Mouse (Mus musculus) left cerebral cortex, adult 18-20 months (tissue): ENCODE results near the gene Rap1gap2. TPM values are rescaled to one million over a fixed set of nuclear protein-coding genes. Genes with fewer than 3 reads are reported as not detected.

Experiments
- DNase-seq, 2 experiments: peaks; one replicate each; pipeline ENCODE4 v3.0.0; 2021 to 2022; ENCODE audit warnings: low spot score in 2 of 2, mixed read lengths in 1 of 2
- long read RNA-seq, 2 experiments: library from polyadenylated mRNA; stranded (forward); transcript quantifications; one replicate each; pipeline ENCODE4 v2.0.0; 2021
- total RNA-seq, 2 experiments: library from RNA; stranded (reverse); gene quantifications; 2 replicates each; pipeline ENCODE4 v1.2.3; 2021

The Rap1gap2 gene
- total RNA-seq: 100 to 1,000 TPM; 175 to 181 TPM
- long read RNA-seq, experiment 1, full-length matches to known transcripts: 22 of 124 reads
- long read RNA-seq, experiment 1, partial matches to known transcripts: 24 of 124 reads
- long read RNA-seq, experiment 1, other reads (novel, unspliced or antisense): 78 of 124 reads
- long read RNA-seq, experiment 2, full-length matches to known transcripts: 4 of 60 reads
- long read RNA-seq, experiment 2, partial matches to known transcripts: 7 of 60 reads
- long read RNA-seq, experiment 2, other reads (novel, unspliced or antisense): 49 of 60 reads

DNA sequence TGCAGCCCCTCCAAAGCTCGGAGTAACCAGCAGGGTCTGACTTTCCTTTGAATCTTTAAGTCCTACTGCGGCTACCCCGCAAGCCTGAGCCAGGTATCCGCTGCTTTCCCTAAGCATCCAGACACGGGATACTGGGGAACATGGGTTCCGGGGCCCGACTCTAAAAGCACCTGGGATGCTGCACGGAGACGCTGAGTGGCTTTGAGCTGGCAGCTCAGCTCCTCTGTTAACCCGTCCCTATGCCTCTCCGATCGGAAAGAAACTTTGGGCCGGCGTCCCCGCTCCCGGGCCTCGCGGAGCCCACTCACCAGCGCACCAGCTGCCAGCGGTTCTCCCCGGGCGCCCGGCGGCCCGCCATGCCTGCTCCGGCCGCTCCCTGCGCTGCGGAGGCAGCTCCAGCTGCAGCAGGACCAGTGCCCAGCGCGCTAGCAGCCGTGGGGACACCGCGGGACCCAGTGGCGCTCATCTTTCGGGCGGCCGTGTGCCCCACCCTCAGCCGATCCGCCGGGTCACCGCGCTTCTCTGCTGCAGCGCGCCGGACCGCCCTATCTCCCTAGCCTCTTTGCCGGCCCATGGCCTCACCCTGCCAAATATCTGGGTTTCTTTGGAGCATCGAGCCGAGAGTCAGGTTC lies at the start of gene Rap1gap2:
Rap1gap2 (minus strand) TSS at position 371 of the 632 bp plus-strand sequence.
- DNase-seq: peak; percentile 23 to 53

GRCm38 (mm10) chr11:74660336-74660735 lies 49.6 kb upstream of the Rap1gap2 start:
- no peak for DNase-seq

DNA sequence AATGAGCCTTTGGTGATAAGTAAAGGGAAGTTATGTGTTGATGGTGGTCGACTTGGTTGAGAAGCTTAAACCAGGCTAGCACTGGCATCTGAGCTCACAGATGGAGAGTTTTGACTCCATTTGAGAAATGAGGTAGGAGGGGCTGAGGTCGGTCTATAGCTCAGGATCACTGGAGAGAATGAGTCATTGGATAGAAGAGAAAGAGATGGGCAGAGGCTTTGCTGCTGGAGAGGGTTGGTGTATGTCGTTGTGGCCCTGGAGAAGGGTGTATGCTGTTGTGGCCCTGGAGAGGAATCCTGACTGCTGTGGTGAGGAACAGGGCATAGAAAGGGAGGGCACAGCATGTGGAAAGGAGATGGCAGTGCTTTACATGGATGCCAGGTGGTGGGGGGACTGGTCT lies 45.2 kb upstream of the Rap1gap2 start:
- no peak for DNase-seq

GRCm38 (mm10) chr11:74653385-74653784 lies 42.7 kb upstream of the Rap1gap2 start:
- DNase-seq: no peak

GRCm38 (mm10) chr11:74652791-74653191 lies 42.1 kb upstream of the Rap1gap2 start:
- DNase-seq: peak in 1 of 2 experiments; percentile 30

GRCm38 (mm10) chr11:74650576-74651100 lies 39.9 kb upstream of the Rap1gap2 start:
- DNase-seq: no peak

- DNase-seq: peak in 1 of 2 experiments; percentile 33
Measured at GRCm38 (mm10) chr11:74649647-74650551, 39.2 kb upstream of the Rap1gap2 start.

DNA sequence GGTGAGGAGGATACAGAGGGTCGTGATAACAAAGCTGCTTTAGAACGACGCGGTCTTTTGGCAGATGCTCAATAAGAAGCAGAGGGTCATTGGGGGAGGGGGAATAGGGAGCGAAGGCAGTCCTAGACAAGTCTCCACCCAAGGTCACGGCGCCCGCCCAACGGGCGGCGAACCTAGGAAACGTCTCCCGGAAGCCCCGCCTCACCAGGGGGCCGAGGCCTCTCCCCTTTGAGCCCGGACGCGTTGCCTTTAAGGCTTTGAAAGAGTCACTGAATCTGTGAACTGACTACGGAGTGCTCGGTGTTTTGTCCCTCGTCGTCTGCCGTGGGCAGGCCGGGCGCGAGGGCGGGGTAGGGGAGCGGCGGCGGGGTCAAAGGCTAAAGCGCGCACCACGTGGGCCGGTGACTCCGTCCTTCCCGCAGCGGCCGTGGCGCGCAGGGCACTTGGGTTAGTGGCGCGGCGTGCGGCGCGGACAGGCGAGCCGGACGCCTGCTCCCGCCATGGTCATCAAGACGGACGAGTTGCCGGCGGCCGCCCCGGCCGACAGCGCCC lies 38.5 kb upstream of the Rap1gap2 start, which contains the start of gene Cluh:
Cluh (plus strand) TSS at position 401 of the 552 bp plus-strand sequence.
- peak; percentile 99 for DNase-seq

DNA sequence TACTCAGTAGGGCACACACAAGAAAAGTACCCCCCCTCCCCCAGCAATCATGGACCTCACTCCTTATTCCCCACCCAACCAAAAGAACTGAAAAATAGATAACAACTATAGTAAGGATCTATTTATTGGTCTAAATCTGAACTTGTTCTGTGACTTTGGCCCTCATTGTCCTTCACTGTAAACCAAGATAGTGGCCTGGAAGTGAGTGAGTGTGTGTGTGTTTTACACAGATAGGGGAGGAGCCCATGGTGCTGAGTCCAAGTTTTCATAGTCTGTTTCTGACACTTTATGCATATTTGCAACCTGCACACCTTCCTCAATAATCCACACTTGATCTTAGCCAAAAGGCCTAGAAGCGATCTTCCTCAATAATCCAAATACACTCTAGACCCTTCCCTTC lies 38.0 kb upstream of the Rap1gap2 start:
- no peak for DNase-seq

GRCm38 (mm10) chr11:74647966-74648365 lies 37.3 kb upstream of the Rap1gap2 start:
- no peak for DNase-seq

DNA sequence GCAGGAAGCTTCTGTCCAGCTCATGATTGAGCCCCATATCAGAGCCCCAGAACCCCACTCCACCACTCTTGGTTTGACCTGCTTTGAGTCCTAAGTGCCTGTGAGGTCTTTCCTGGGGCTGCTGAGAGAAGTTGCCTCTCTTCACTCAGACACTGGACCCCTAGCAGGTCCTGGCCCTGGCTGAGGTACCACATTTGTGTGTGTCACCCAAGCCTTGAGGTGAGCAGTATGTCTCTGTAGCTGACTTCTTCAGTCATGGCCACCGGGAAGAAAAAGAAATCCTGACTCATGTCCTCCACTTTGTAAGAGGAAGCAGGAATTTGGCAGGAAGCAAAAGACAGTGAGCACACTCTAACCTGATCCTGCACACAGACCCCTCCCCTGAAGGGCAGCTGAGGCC lies 28.9 kb upstream of the Rap1gap2 start:
- no peak for DNase-seq

DNA sequence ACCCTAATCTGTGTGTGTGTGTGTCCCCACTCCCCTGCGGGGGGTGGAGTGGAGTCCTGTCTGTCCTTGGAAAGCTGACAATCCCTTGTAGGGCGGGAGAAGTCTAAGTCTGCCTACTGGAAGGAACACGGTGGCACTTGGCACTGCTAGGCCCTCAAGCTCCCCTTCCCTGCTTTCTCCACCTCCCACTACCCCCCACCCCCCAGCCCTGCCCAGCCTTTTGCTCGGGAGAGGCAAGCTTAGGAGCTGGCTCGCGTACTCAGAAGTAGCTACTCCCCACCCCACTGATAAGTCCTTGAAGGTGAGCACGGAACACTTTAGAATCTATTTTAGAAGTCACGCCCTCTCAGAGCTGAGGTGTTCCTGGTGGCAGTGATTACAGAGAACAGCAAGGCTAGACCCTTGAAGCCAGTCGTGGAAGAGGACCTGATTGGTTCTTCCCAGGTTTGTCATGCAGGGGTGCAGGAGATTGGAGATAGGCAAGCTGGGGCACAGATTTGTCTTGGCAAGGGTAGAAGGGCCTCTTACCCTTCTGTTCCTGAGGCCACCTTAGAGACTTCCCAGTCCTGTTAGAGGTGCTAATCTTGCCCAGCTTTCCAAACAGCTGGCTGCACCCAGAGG lies 28.2 kb upstream of the Rap1gap2 start:
- DNase-seq: no peak

DNA sequence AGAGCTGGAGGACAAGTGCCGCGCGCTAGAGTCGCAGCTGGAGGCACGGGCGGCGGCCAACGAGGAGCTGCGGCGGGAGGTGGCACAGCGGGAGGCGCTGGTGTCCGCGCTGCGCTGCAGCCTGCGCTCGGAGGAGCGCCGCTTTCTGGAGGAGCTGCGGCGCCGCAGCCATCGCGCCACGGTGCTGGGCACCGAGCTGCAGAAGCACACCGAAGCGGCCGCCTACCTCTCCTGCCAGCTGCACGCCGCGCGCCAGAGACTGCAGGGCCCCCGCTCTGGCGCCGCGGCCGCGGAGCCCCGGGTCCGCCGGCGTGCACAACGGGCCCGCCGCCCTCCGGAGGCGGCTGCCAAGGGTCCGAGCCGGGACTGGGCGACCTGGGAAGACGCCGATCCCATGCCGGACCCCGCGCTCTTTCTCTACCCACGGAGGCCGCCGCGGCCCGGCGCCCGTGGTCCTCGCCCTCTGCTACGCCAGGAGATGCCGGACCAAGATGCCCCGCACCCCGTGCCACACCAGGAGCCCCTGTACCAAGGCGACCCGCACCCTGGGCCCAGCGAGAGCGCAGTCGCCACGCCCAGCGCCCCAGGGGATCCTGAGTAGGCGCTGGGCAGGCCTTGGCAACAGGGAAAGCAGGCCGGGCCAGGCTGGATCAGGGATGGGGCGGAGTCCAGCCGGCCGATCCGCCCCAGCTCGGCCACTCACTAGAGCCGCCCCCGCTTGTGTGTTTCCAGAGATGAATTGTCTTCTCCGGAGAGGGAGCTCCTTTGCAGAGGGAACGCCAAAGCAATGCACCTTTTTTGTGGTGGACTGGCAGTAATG lies 27.5 kb upstream of the Rap1gap2 start:
- DNase-seq: peak; percentile 67 to 83

DNA sequence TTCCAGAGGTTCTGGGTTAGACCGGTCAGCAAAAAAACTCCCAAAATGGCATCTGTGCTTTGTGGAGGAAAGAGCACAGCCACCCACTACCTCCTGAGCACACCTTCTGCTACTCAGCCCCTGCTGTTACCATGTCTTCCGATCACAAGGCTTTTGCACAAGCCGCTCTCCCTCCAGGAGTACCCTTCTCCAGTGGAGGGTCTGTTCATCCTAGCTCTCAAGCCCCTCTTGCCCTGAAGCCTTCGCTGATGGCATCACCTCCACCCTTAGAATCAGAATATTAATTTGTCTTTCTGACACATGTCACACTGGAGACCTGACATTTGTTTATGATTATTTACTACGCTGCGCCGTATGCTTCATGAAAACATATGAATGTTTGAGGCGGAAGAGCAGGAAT lies 26.8 kb upstream of the Rap1gap2 start:
- DNase-seq: no peak

DNA sequence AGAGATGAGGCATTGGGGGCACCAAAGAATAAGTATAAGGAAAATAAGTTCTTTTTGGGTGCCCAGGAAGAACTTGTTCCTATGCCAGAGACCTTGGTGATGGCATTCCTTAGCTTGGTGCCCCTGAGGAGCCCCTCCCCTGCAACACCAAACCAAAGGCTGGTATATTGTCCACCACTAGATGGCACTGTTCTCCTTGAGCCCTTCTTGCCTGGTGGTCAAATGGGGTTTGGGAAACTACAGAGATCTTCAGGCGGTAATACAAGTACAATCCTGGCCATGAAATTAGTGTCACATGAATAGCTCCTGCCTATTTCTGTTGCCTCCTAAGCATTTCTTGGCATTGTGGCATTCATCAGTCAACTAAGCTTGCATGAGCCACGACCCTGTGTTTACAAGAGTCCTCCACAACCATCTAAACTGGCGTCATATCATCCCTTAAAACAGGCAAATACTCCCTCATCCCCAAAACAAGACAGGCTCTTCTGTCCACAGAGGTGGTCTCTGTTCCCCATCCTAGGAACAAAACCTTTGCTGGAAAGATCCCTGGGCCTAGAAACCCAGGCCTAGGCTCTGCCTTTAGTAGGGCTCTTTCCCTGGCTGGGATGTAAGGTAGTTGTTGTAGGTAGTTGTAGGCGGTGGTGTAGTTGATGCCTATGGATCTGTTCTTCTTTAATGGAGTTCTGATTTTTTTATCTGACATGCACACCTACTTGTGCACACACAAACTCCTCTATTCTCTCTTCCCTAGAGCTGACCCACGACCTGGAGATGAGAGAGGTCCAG lies 24.0 kb upstream of the Rap1gap2 start:
- DNase-seq: peak; percentile 61 to 77

- no peak for DNase-seq
Measured at GRCm38 (mm10) chr11:74631880-74632789, 21.4 kb upstream of the Rap1gap2 start.

GRCm38 (mm10) chr11:74627481-74627880 lies 16.8 kb upstream of the Rap1gap2 start:
- DNase-seq: no peak

- DNase-seq: no peak
Measured at GRCm38 (mm10) chr11:74625333-74625732, 14.6 kb upstream of the Rap1gap2 start.
